Mouse (Mus musculus) layer of hippocampus, postnatal 14 days (tissue): Measurements from ENCODE around the gene Cxcl5. TPM values are rescaled to one million over a fixed set of nuclear protein-coding genes. Genes with fewer than 3 reads are reported as not detected.
"Not testable (repeated sequence)": the region's sequence is repeated elsewhere in the genome, so short reads cannot be mapped to it uniquely, and the experiment has no call there.

Source experiments
- DNase-seq, 2 experiments: peaks; one replicate each; pipeline ENCODE4 v3.0.0; 2021 to 2022; ENCODE audit warnings: low spot score in 2 of 2, mixed read lengths in 1 of 2
- microRNA-seq, 2 experiments: library from miRNA; unstranded; fragments of <30 nt; microRNA quantifications; one replicate each; pipeline ENCODE4 v1.2.0; 2021
- total RNA-seq, 2 experiments: library from RNA; stranded (reverse); gene quantifications; 2 replicates each; pipeline ENCODE4 v1.2.3; 2021

Gene Cxcl5
- total RNA-seq, 2 experiments from 2014 or later, result 0.35 TPM; not detected in 1

DNA sequence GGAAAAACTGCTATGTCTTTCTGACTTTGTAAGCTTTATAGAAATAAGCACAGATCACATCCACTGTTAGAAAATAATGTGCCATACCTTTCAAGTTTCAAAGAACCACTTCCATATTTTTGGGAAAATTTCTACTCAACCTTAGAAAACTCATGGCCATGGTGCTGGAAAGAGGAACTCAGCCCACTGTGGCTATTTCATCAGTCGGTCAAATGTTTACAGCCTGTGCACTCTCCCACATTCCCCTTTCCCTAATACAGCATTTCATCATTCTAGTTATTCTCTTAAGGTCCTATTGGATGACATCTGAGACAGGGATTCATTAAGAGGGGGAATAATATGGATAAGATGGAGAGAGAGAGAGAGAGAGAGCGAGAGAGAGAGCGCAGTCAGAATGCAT, 24.5 kb downstream of the Cxcl5 start:
- no peak for DNase-seq

GRCm38 (mm10) chr5:90785659-90786588, 26.8 kb downstream of the Cxcl5 start, which contains the start of gene Cxcl3:
Gene Cxcl3, plus strand, starts transcription at chr5:90786103.
- DNase-seq, result no peak

DNA sequence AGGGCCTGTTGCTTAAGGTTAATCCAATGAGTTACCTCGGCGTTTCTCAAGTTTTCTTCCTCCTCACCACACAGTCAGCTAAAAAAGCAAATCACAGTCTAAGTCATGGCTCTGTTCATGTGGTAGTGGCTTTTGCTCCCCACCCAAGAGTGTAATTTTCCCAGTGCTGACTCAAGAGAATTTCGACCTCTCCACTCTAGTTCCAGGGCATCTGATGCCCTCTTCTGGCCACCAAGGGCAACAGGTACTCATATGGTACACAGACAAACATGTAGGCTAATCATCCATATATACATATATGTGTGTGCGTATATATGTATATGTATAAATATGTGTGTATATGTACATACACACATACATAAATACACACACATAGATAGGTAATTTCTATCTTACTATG, 29.0 kb downstream of the Cxcl5 start:
- DNase-seq, result no peak

DNA sequence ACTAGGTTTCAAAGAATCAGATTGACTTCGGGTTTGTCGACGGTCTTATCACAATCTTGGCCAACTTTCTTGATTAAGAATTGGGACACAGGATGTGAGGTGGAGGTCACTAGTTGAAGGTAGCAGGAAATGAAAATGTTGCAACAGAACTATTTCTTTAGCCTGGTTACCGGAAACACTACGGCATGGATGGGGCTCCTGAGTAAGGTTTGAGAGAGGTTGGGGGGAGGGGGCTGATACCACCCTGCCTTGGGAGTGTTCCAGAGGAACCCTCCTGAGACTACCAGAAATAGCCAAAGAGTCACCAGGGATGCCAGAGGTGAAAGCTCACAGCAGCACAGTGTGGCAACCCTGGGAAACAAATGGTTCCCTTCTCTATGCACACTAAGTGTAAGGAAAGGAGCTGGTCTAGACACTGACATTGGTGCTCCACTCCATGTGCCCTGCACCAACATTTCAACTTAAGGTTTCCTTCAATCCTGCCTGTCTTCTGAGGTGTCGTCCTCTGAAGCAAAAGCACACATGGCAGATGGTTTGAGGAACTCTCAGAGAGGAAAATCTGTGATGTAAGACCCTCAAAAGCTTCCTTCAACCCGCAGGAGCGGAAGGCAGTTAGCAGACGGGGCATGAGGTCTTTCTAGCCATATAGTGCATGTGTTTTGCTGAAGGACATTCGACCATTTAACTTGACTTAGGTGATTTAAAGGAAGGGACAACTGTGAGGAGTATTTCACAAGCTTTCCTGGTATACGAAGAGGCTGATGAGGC, 30.3 kb downstream of the Cxcl5 start:
- no peak for DNase-seq

GRCm38 (mm10) chr5:90790074-90790502, 30.9 kb downstream of the Cxcl5 start:
- DNase-seq, result no peak

DNA sequence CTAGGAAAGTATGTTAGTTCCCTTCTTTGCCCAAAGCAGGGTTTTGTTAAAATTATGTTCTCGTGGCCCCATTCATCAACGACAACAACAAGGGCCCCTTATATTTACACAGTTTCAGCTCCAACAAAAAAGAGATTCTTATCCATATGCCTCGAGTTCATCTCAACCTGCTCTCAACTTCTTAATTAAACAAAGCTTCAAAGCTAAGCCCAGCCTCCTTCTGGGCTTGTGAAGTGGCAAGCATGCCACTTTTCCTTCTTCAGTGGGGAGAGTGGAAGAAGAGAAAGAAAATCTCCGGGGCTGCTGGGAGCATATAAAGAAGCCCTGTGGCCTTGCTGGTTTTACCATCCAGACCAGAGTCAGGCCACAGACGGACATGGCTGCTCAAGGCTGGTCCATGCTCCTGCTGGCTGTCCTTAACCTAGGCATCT, 35.0 kb downstream of the Cxcl5 start, which contains the start of gene Cxcl15:
Gene Cxcl15, plus strand, starts transcription at position 340 of the 431 bp plus-strand sequence.
- DNase-seq, result no peak

DNA sequence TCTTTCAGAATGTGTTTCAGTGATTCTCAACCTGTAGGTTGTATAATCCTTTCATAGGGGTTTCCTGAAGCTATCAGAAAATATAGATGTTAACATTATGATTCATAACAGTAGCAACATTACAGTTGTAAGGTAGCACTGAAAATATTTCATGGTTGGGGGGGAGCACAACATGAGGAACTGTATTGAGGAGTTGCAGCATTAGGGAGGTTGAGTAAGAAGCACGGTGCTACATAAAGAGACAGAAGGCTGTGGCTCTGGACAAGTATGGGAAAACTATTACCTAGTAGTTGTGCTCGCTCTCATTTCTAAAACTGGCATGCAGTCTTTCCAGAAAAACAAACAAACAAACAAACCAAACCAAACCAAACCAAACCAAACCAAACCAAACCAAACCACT, 36.2 kb downstream of the Cxcl5 start:
- not testable (repeated sequence) for DNase-seq

GRCm38 (mm10) chr5:90804574-90804973, 45.4 kb downstream of the Cxcl5 start:
- no peak for DNase-seq

- no peak for DNase-seq
Measured at GRCm38 (mm10) chr5:90806050-90806449, 46.9 kb downstream of the Cxcl5 start.

DNA sequence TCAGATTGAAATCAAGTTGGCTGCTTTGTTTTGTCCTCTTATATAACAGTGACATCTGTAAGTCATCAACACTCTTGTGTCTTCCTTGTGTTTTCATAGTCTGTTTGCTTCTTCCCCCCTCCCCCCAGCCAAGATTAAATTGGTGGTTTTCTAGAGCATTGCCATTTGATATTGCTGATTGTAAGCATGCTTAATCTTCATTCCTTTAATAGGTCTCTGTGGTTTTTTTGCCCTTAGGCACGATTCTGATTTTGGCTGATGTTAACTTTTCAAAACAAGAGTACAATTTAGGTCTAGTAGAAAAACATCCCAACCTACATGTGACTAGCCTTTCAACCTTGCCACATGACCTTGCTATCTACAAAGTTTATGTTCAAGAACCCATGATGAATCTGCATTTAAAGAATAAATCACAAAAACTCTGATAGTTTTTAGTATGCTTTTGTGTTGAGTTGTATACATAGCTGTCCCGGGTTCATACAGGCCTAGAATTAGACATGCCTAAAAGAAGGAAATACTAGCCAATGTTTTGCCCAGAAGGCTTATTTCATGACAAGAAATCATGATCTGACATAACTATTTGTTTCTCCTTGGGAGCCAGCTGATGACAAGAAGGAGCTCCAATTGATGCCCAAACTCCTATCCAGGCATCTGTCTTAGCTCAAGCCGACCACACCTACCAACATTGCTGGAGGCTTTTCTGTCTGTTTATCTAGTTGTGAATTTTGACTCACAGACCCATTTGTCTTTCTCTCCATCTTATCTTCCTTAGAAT, 48.2 kb downstream of the Cxcl5 start:
- no peak for DNase-seq

Small RNAs within 50 kb of the gene (microRNA-seq; reads per million reads assigned to microRNA genes)
- gene Gm24322, result 0 reads per million in 2 experiments

Other genes with a start within 250 kb of the Cxcl5 start
- not detected for gene Afm, start 240.4 kb upstream of the Cxcl5 start, total RNA-seq
- under 1 TPM in 1 of 2 experiments, not detected in 1; 0.19 TPM for gene 5830473C10Rik, start 198.3 kb upstream of the Cxcl5 start, total RNA-seq
- under 1 TPM; 0.32 to 0.52 TPM for gene Rassf6, start 118.7 kb upstream of the Cxcl5 start, total RNA-seq
- gene Ppbp, start 9.2 kb downstream of the Cxcl5 start, total RNA-seq, result not detected
- 1 to 10 TPM; 2.3 to 5.0 TPM for gene Pf4, start 13.1 kb downstream of the Cxcl5 start, total RNA-seq
- gene Cxcl3, start 26.7 kb downstream of the Cxcl5 start, total RNA-seq, result not detected
- gene Cxcl15, start 35.2 kb downstream of the Cxcl5 start, total RNA-seq, result not detected
- under 1 TPM; 0.46 to 0.83 TPM for gene Cxcl1, start 131.9 kb downstream of the Cxcl5 start, total RNA-seq
- gene Cxcl2, start 144.5 kb downstream of the Cxcl5 start, total RNA-seq, result not detected
- gene Mthfd2l, start 171.8 kb downstream of the Cxcl5 start, total RNA-seq, result 10 to 100 TPM; 16.8 to 18.0 TPM